Mouse (Mus musculus) macrophage (primary cell): Measurements from ENCODE around the gene Panx2. TPM values are rescaled to one million over a fixed set of nuclear protein-coding genes. Genes with fewer than 3 reads are reported as not detected.

Source experiments
- polyA plus RNA-seq: library from polyadenylated mRNA; stranded (reverse); fragments of 250-400 nt; gene quantifications from 3 replicates; pipeline ENCODE4 v1.2.4, GENCODE M21; 2018; ENCODE audit warnings: inconsistent platforms

The Panx2 gene
- polyA plus RNA-seq, 1 experiment from 2014 or later, result not detected

Other genes with a start within 250 kb of the Panx2 start
- 12.8 to 16.9 TPM (median 14.4 TPM) in 3 replicates for gene Alg12, start 240.4 kb upstream of the Panx2 start, polyA plus RNA-seq
- gene Creld2, start 240.1 kb upstream of the Panx2 start, polyA plus RNA-seq, result 23.5 to 44.3 TPM (median 25.4 TPM) in 3 replicates
- gene Pim3, start 197.5 kb upstream of the Panx2 start, polyA plus RNA-seq, result 2.9 to 8.0 TPM (median 7.6 TPM) in 3 replicates
- gene Ttll8, start 105.3 kb upstream of the Panx2 start, polyA plus RNA-seq, result not detected in 3 replicates
- not detected in 3 replicates for gene Mlc1, start 80.7 kb upstream of the Panx2 start, polyA plus RNA-seq
- gene Mov10l1, start 76.8 kb upstream of the Panx2 start, polyA plus RNA-seq, result not detected in 3 replicates
- 23.0 to 34.3 TPM (median 32.0 TPM) in 3 replicates for gene Trabd, start 15.4 kb downstream of the Panx2 start, polyA plus RNA-seq
- gene Selenoo, start 29.4 kb downstream of the Panx2 start, polyA plus RNA-seq, result 8.4 to 19.1 TPM (median 10.8 TPM) in 3 replicates
- gene Tubgcp6, start 63.4 kb downstream of the Panx2 start, polyA plus RNA-seq, result 4.1 to 8.3 TPM (median 6.3 TPM) in 3 replicates
- gene Hdac10, start 69.0 kb downstream of the Panx2 start, polyA plus RNA-seq, result 3.9 to 7.2 TPM (median 5.5 TPM) in 3 replicates
- gene Mapk12, start 81.0 kb downstream of the Panx2 start, polyA plus RNA-seq, result 0.09 TPM in 1 of 3 replicates, not detected in the others
- gene Mapk11, start 89.9 kb downstream of the Panx2 start, polyA plus RNA-seq, result 0.79 to 2.1 TPM (median 1.5 TPM) in 3 replicates
- gene Plxnb2, start 121.1 kb downstream of the Panx2 start, polyA plus RNA-seq, result 226 to 333 TPM (median 246 TPM) in 3 replicates
- 0.80 to 2.0 TPM (median 1.1 TPM) in 3 replicates for gene Dennd6b, start 136.8 kb downstream of the Panx2 start, polyA plus RNA-seq
- gene Ppp6r2, start 151.8 kb downstream of the Panx2 start, polyA plus RNA-seq, result 15.7 to 23.8 TPM (median 17.1 TPM) in 3 replicates